Mouse (Mus musculus): ENCODE measurements around the gene Aldh8a1. TPM values are rescaled to one million over a fixed set of nuclear protein-coding genes. Genes with fewer than 3 reads are reported as not detected.

Aldh8a1 gene
- polyA plus RNA-seq, 1 experiment from 2014 or later, result 111 TPM

DNA sequence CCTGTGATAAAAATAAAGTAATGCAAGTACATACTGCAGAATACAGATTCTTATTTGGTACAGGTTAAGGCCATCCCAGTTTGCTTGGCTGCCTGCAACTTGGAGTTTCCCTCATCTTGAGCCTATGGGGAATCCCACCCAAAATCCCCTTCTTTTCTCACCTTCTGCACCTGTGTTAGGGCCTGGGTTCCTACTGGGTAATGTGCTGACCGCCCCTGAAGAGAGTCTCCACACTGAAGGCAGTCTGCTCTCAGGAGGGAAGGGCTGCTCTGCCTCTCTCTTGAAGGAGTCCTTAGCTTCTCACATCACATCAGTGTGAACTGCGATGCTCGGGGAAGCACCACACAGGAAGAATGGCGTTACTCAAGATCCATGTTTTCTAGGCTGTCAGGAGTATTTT lies 11.2 kb upstream of the Aldh8a1 start:
- Histone ChIP-seq H3K36me3 (replicated peaks; ENCODE audit: insufficient read depth, low read length) (peaks cover 64% of the 10 kb centered on the region), H3K27ac (ENCODE audit: low read depth) (no peak overlapping the region)
- 71% methylated on average over 4 of the region's 4 CpGs for whole genome bisulfite sequencing (ENCODE audit: insufficient replicate concordance)

GRCm38 (mm10) chr10:21366471-21366870 lies 10.6 kb upstream of the Aldh8a1 start:
- no peak for DNase-seq
- Histone ChIP-seq H3K9me3 (ENCODE audit: low read length) (no peaks in the 10 kb centered on the region), H3K9ac (replicated peaks) (no peak overlapping the region), H3K4me2 (ENCODE audit: low read depth, low read length) (no peak overlapping the region), H3K4me3 (ENCODE audit: low read depth, low read length) (no peak overlapping the region), H3K27me3 (ENCODE audit: insufficient read depth, low read length) (no peaks in the 10 kb centered on the region), H3K36me3 (replicated peaks; ENCODE audit: insufficient read depth, low read length) (peaks cover 60% of the 10 kb centered on the region), H3K4me1 (ENCODE audit: insufficient read depth) (no peaks in the 10 kb centered on the region), H3K27ac (ENCODE audit: low read depth) (no peak overlapping the region)
- ATAC-seq, result no peak
- 71% methylated on average over 3 of the region's 3 CpGs for WGBS (ENCODE audit: insufficient replicate concordance)
- TF ChIP-seq CTCF (IDR thresholded peaks at IDR 0.05; ENCODE audit: low read depth) (no peak), EP300 (IDR thresholded peaks at IDR 0.05; ENCODE audit: low read depth) (no peak)

More for the DNA sequence above, 11.2 kb upstream of the Aldh8a1 start:
- H3K9ac ChIP-seq (replicated peaks), result no peak overlapping the region
- no peak overlapping the region for H3K4me3 ChIP-seq (ENCODE audit: low read depth, low read length)
- DNase-seq (no peak), ATAC-seq (no peak)
- H3K4me1 ChIP-seq (ENCODE audit: insufficient read depth), result no peaks in the 10 kb centered on the region
- H3K4me2 ChIP-seq (ENCODE audit: low read depth, low read length), result no peak overlapping the region
- H3K9me3 ChIP-seq (ENCODE audit: low read length), result no peaks in the 10 kb centered on the region
- TF ChIP-seq EP300 (IDR thresholded peaks at IDR 0.05; ENCODE audit: low read depth) (no peak), CTCF (IDR thresholded peaks at IDR 0.05; ENCODE audit: low read depth) (no peak)
- H3K27me3 ChIP-seq (ENCODE audit: insufficient read depth, low read length), result no peaks in the 10 kb centered on the region

DNA sequence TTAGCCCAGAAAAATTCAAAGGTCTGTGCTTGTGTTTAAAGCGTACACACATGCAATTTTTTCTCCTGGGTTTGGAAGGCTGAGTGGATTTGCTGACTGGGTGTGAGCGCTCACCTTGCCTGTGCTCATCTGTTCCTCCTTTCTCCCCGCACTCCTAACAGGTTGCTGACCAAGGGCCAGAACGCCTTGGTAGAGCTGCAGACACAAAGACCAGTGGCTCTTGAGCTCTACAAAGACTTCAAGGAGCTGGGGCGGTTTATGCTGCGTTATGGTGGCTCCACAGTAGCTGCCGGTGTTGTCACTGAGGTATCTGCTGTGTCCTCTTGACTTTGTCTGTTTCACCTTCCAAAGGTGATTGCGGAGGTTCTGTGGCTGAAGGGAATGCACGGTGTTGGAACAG lies 9.6 kb upstream of the Aldh8a1 start:
- no peak overlapping the region for H3K9ac ChIP-seq (replicated peaks)
- 94% methylated on average over 9 of the region's 9 CpGs for WGBS (ENCODE audit: insufficient replicate concordance)
- H3K36me3 ChIP-seq (replicated peaks; ENCODE audit: insufficient read depth, low read length), result peaks cover 51% of the 10 kb centered on the region
- no peaks in the 10 kb centered on the region for H3K27me3 ChIP-seq (ENCODE audit: insufficient read depth, low read length)
- H3K27ac ChIP-seq (ENCODE audit: low read depth), result no peak overlapping the region
- DNase-seq, result no peak
- ATAC-seq, result no peak
- TF ChIP-seq EP300 (IDR thresholded peaks at IDR 0.05; ENCODE audit: low read depth) (no peak), CTCF (IDR thresholded peaks at IDR 0.05; ENCODE audit: low read depth) (no peak)
- H3K4me1 ChIP-seq (ENCODE audit: insufficient read depth), result no peaks in the 10 kb centered on the region
- H3K4me3 ChIP-seq (ENCODE audit: low read depth, low read length), result no peak overlapping the region
- H3K4me2 ChIP-seq (ENCODE audit: low read depth, low read length), result no peak overlapping the region
- no peaks in the 10 kb centered on the region for H3K9me3 ChIP-seq (ENCODE audit: low read length)

GRCm38 (mm10) chr10:21369586-21369985 lies 7.5 kb upstream of the Aldh8a1 start:
- 91% methylated on average over 2 of the region's 2 CpGs for WGBS (ENCODE audit: insufficient replicate concordance)

GRCm38 (mm10) chr10:21372271-21372670 lies 4.8 kb upstream of the Aldh8a1 start:
- no peaks in the 10 kb centered on the region for H3K27me3 ChIP-seq (ENCODE audit: insufficient read depth, low read length)
- peaks cover 23% of the 10 kb centered on the region for H3K36me3 ChIP-seq (replicated peaks; ENCODE audit: insufficient read depth, low read length)
- H3K9me3 ChIP-seq (ENCODE audit: low read length), result no peaks in the 10 kb centered on the region
- H3K4me2 ChIP-seq (ENCODE audit: low read depth, low read length), result no peak overlapping the region
- ATAC-seq (no peak), DNase-seq (no peak)
- no peak for TF ChIP-seq CTCF (IDR thresholded peaks at IDR 0.05; ENCODE audit: low read depth)
- 91% methylated on average over 6 of the region's 6 CpGs for WGBS (ENCODE audit: insufficient replicate concordance)
- no peak overlapping the region for H3K4me3 ChIP-seq (ENCODE audit: low read depth, low read length)
- H3K9ac ChIP-seq (replicated peaks), result no peak overlapping the region
- H3K4me1 ChIP-seq (ENCODE audit: insufficient read depth), result no peaks in the 10 kb centered on the region
- no peak overlapping the region for H3K27ac ChIP-seq (ENCODE audit: low read depth)

More at GRCm38 (mm10) chr10:21369586-21369985, 7.5 kb upstream of the Aldh8a1 start:
- no peaks in the 10 kb centered on the region for H3K9me3 ChIP-seq (ENCODE audit: low read length)
- H3K27ac ChIP-seq (ENCODE audit: low read depth), result no peak overlapping the region
- no peak overlapping the region for H3K4me2 ChIP-seq (ENCODE audit: low read depth, low read length)
- no peak overlapping the region for H3K9ac ChIP-seq (replicated peaks)
- DNase-seq (no peak), ATAC-seq (no peak)
- H3K4me3 ChIP-seq (ENCODE audit: low read depth, low read length), result no peak overlapping the region
- H3K4me1 ChIP-seq (ENCODE audit: insufficient read depth), result no peaks in the 10 kb centered on the region
- TF ChIP-seq EP300 (IDR thresholded peaks at IDR 0.05; ENCODE audit: low read depth), result no peak
- TF ChIP-seq CTCF (IDR thresholded peaks at IDR 0.05; ENCODE audit: low read depth), result no peak
- peaks cover 43% of the 10 kb centered on the region for H3K36me3 ChIP-seq (replicated peaks; ENCODE audit: insufficient read depth, low read length)
- H3K27me3 ChIP-seq (ENCODE audit: insufficient read depth, low read length), result no peaks in the 10 kb centered on the region

GRCm38 (mm10) chr10:21378196-21378944 lies 1.3 kb downstream of the Aldh8a1 start:
- Histone ChIP-seq H3K27me3 (ENCODE audit: insufficient read depth, low read length) (no peaks in the 10 kb centered on the region), H3K9me3 (ENCODE audit: low read length) (no peaks in the 10 kb centered on the region), H3K4me2 (ENCODE audit: low read depth, low read length) (peak overlapping the region; percentile 64), H3K4me1 (ENCODE audit: insufficient read depth) (no peaks in the 10 kb centered on the region), H3K36me3 (replicated peaks; ENCODE audit: insufficient read depth, low read length) (no peaks in the 10 kb centered on the region; the same call in 1 of the 2 replicates), H3K4me3 (ENCODE audit: low read depth, low read length) (peak overlapping the region; percentile 36), H3K9ac (replicated peaks) (peak overlapping the region; percentile 48; the same call in 1 of the 2 replicates), H3K27ac (ENCODE audit: low read depth) (peak overlapping the region; percentile 83)
- peak; percentile 81 for TF ChIP-seq CTCF (IDR thresholded peaks at IDR 0.05; ENCODE audit: low read depth)
- no peak for TF ChIP-seq EP300 (IDR thresholded peaks at IDR 0.05; ENCODE audit: low read depth)
- ATAC-seq, result peak; percentile 79
- 39% methylated on average over 9 of the region's 9 CpGs for WGBS (ENCODE audit: insufficient replicate concordance)
- DNase-seq, result peak; percentile 60
